Mouse (Mus musculus) megakaryocyte, embryonic 14.5 days (primary cell): ENCODE results near the gene Gm38393.

Experiments
- FLI1 ChIP-seq: IDR thresholded peaks from 2 replicates; pipeline ENCODE4 v1.6.1; 2012; ENCODE audit warnings: low read length, inconsistent platforms, mixed read lengths
- GATA1 ChIP-seq: IDR thresholded peaks from 3 replicates; pipeline ENCODE4 v1.6.1; 2012; ENCODE audit warnings: mixed read lengths, low read length, inconsistent platforms, borderline replicate concordance

DNA sequence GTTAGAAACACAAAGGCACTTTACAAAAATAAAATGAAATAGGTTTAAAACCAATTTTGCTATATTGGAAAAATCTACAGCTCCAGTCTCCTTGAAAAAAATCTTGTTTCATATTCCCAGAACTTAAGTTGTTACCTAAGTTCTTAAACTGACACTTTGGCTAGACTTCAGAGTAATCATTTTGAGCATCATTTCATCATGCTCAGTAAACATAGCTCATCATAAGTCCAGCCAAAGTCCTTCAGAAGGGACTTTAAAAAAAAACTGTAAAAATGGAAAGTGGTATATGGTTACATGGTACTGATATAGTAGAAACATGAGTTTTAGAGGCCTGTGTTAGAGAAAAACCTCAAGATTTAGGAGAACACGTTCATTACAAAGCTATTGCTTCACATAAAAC, 26.2 kb downstream of the Gm38393 start:
- no peak for TF ChIP-seq GATA1
- no peak for TF ChIP-seq FLI1
